Mouse (Mus musculus): ENCODE measurements around the gene Itgb2.

Gene Itgb2

DNA sequence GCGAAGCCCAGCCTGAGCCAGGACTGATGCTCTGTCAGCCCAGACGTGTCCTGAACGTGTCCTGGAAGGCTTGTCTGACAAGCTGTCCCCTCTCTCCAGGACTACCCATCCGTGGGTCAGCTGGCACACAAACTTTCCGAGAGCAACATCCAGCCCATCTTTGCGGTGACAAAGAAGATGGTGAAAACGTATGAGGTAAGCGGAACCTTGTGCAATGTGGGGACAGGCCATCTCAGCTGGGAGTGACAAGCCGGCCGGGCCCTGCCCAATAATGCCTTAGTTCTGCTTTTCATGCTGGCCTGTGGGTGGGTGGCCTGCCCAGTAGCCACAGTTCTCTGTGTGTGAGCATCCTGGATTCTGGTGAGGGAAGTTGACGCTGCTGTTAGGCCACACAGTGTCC lies 20.8 kb downstream of the Itgb2 start:
- DNase-seq (ENCODE audit: low read depth) = no peak

DNA sequence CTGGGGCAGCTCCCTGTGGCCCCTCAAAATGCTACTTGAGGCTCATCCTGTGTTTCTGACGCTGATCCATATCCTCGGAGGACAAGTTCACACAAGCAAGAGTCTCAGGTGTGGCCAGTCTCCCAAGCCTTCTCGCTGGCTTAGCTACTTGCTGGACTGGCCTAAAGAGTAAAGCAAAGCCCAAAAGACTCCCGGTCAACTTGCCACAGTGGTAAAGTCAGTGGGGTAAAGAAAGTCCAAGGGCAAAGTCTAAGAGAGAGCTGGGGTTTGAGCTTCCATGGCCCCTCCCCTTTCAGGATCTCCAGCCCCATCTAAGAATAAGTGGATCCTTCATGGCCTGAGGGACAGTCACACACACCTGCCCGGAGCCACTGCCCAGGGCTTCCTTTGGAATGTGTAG lies 22.1 kb downstream of the Itgb2 start:
- no peak for DNase-seq (ENCODE audit: low read depth)

DNA sequence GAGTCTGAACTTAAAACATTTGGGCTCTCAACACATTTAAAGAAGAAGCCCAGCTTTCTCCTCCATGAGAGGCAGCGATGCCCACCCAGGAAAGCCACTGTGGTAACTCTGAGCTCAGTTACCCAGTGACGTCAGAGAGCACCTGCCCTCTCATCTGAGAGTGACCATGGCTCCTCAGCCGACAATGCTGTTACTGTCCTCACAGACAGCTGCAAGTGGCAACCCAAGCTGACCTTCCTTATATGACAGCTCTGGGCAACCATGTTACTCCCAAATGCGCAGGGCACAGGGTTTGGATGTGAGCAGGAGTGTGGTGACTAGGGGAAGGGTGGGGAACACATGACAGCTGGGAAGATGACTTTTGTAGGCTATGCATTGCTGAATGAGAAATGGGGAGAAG lies 23.2 kb downstream of the Itgb2 start:
- DNase-seq (ENCODE audit: low read depth) = no peak

DNA sequence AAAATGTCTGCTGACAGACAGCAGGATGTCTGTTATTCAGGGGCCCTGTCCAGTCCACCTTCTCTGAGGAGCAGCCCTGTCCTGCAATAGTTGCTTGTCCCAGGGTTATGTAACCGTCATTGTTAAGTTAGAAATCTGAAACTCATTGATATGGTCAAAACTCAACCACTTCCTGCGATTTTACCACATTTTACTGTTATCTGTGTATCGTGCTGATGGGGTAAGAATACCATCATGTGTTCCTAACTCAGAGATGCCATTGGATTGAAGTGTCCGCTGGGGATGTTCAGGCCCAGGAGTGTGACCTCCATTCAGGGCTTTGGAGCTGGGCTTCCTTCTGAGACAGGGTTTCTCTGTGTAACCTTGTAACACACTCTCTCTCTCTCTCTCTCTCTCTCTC lies 24.9 kb downstream of the Itgb2 start:
- DNase-seq (ENCODE audit: low read depth) = no peak

DNA sequence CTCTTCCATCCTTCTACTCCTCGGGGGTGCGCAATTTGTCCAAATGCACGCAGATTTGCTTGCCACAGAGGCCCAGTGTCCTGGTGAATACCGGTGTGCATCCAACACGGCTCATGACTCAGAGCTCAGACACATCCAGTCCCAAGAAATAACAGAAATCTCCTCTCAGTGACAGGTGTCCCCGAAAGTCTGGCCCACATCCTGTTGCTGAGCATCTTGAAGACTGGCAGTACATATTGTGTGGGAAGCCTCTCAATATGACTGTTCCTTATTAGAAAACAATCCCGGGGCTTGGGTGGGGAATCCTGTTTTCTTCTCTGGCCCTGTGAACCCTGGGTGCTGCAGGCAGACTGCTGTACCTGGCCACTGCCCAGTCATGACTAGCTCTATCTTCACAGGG lies 26.6 kb downstream of the Itgb2 start:
- no peak for DNase-seq (ENCODE audit: low read depth)

DNA sequence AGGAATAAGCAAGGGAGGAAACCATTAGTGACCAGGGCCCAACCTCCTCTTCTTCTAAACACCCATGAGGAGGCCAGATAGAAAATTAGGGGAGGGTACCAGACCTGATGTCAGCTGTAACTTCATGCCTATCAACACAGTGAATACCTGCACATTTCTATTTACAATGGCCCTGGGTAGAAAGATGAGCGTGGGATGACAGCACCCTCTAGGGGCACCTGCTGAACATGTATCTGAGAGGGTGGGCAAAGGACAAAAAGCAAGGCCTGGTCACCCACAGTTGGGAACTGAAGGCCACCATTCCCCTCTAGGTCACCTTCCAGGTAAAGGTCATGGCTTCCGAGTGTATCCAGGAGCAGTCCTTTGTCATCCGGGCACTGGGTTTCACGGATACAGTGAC lies 27.6 kb downstream of the Itgb2 start:
- no peak for DNase-seq (ENCODE audit: low read depth)

DNA sequence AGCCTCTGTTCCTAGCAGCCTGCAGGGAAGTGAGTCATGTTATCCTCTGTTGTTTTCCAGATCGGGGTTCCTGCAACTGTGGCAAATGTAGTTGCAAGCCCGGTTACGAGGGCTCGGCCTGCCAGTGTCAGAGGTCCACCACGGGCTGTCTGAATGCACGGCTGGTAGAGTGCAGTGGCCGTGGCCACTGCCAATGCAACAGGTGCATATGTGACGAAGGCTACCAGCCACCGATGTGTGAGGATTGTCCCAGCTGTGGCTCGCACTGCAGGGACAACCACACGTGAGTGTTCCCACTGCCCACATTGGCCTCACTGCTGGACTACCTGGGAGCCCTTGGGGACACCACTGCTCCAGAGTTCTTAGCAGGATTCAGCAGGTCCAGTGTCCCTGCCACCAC lies 30.0 kb downstream of the Itgb2 start:
- DNase-seq (ENCODE audit: low read depth) = no peak

DNA sequence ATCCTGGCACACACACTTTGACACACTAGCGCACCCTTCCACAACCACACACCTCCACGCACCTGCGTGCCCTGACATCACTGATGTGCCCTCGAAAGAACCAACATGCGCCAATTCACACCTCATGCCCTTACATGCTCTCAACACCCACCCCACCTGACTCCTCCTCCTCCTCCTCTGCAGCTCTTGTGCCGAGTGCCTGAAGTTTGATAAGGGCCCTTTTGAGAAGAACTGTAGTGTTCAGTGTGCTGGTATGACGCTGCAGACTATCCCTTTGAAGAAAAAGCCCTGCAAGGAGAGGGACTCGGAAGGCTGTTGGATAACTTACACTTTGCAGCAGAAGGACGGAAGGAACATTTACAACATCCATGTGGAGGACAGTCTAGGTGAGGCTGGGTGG lies 30.8 kb downstream of the Itgb2 start:
- no peak for DNase-seq (ENCODE audit: low read depth)

DNA sequence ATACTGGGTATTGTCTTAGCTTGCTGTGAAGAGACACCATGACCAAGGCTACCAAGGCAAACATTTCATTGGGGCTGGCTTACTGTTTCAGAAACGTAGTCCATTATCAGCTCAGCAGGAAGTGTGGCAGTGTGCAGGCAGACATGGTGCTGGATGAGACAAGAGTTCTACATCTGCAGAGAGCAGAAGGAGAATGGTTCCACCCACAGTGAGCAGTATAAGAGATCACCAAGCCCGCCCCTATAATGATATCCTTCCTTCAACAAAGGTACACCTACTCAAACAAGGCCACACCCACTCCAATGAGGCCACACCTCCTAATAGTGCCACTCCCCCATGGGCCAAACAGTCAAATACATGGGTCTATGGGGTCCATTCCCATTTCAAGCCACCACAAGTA lies 31.5 kb downstream of the Itgb2 start:
- DNase-seq (ENCODE audit: low read depth) = no peak

DNA sequence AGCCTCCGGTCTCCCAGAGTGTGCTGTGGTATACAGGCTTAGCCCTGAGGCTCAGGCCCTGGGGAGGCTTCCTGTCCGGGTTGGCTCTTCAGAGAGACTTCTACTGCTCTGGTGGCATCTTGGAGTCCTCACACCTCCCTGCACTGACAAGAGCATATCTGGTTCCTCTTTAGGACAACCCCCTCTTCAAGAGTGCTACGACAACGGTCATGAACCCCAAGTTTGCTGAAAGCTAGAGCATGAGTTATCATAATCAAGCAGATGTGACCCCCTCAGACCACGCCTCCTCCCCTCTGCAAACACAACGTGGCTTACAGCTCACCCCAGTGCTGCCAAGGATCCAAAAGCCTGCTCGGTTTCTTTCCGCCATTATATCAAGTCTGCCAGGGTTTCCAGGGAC lies 35.0 kb downstream of the Itgb2 start:
- DNase-seq (ENCODE audit: low read depth) = no peak

DNA sequence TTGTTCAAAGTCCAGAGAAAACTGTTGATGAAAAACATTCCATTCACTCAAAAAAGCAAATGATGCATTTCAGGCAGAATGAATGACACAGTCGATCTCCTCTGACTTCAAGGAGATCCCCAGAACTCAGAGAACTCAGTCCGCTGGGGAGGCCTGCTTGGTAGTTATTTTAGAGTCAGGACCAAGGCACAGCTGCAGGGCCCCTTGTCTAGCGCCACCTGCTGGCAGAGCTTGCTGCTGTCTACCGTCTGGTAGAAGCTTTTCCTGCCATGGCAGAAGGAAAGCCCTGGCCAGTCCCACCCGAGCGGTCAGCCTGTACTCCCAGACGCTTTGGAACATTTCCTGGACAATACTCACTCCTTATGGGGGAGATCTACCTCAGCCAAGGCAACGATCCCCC lies 36.6 kb downstream of the Itgb2 start:
- DNase-seq (ENCODE audit: low read depth) = peak; percentile 90

DNA sequence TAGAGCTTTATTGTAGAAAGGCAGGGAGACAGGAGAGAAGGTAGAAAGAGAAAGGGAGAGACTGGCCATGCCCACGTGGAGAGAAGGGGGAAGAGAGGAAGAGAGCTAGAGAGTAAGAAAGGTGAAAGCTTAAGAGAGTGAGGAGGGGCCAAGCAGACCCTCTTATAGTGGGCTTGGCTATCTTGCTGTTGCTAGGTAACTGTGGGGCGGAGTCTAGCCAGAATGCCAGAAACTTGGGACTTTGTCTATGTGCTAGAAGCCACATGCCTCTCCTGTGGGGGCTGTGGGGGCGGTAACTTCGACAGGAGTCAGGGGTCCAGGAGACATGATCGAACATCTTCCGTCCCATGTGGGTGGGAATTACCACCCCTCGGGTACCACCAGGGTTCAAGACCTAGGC lies 39.4 kb downstream of the Itgb2 start:
- DNase-seq (ENCODE audit: low read depth) = no peak

DNA sequence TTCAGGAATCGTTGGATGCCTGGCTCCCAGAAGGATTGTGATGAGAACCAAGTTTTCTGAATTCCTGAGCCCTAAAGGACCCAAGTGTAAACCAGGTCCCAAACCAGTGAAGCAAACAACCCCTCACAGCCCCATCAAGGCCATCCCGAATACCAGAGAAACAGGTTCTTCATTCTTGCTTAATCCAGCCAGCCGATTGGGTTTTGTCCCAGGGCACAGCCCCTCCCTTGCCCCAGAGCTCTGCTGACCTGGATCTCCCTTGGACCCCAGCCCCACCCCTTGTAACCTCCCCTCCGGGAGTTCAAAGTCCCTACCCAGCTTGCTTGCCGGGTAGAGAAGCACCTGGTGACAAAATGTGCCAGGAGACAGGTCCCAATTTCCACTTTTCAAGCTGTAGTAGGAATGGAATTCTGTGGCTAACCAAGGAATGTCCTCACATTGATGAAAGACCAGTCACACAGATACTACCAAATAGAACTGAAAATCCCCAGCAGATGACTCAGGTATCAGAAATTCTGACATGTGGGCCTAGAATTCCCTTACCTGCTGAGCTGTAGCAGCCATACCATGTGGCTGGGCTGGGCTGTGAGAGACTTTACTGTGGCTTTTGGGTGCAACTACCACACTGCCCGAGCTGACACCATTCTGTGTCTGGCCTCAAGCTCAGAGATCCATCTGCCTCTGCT lies 40.1 kb downstream of the Itgb2 start:
- no peak for DNase-seq (ENCODE audit: low read depth)

DNA sequence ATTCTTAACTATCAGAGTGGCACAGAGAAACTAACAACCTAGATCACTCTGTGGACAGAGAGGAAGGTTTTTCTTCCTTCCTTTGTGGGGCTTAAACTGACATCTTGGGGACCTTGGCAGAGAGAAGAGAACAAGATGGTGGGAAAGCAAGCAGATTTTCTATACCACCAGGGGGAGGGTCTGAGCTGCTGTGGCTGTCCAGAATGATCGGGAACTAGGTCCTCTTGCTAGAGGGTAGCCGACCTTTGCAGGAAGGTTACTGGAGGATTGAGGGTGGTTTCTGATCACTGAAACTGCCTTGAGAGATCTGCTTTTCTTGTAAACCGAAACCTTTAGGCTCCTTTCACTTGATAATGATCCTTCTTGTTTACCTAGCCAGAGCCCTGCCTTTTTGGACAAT lies 42.2 kb downstream of the Itgb2 start:
- DNase-seq (ENCODE audit: low read depth) = peak; percentile 44

DNA sequence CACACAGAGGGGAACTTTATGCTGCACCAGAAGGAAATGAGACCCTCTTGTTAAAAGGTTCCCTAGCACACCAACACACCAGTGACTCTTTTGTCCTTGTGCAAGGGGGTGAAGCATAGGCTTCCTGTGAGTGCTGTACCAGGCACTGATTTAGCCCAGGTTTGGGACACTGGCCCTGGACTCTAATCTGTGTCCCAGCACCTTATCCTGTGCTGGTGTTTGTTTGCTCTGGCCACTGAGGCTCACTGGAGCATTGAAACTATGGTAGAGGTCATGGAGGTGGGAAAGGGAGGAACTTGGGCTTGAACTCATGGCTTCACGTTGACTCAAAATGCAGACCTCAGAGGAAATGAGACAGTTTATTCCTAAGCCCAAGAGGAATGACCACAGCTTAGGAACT lies 43.1 kb downstream of the Itgb2 start:
- DNase-seq (ENCODE audit: low read depth) = no peak

DNA sequence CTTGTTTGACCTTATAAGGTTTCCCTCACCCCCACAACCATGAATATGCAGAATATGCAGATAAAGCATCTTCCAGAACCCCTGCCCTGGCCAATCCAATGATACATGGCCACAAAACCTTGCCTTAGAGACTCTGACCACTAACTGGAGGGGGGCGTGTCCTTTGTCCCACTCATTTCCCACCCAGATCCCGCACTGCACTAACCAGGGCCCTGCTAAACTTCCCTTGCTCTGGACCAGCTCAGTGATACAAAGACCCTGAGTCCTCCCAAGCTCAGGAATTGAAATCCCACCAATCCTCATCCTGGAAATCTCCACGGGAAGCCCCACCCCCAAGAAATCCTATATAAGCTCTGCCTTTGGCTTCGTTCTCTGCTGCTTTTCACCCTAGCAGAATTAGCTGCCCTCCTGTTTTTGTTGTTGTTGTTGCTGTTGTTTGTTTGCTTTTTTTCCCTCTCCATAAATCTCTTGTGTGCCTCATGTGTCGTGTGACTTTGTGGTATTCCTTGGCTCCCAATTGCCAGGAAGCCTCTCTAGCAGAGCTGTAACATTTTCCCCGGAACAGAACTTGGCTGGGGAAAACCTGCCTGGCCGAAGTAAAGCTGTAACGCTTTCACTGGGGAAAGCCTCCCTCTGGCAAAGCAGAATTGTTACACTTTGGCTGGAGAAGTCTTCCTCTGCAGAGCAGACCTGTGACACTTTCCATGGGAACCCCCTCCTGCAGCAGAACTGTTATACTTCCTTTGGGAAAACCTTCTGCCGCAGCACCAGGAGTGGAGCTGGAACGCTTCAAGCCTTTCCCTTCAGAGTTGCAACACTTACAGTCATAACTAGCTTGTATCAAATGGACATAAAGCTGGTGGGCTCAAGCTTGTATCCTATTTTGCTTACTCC lies 50.2 kb downstream of the Itgb2 start:
- no peak for DNase-seq (ENCODE audit: low read depth)

DNA sequence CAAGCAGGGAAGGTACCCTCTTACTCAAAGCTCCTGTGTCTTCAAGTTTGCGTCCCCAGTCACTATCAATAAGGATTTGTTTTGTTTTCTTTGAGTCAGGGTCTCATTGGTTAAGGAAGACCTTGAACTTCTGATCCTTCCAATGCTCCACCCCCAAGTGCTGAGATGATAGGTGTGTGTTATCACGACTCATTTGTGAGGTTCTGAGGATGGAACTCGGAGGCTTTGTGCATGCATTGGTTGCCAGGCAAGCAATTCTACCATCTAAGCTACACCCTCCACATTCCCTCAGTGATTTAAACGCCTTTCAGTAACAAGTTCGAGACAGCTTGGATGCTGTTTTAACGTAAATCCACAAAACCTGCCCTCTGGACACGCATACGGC lies 51.0 kb downstream of the Itgb2 start:
- no peak for DNase-seq (ENCODE audit: low read depth)

DNA sequence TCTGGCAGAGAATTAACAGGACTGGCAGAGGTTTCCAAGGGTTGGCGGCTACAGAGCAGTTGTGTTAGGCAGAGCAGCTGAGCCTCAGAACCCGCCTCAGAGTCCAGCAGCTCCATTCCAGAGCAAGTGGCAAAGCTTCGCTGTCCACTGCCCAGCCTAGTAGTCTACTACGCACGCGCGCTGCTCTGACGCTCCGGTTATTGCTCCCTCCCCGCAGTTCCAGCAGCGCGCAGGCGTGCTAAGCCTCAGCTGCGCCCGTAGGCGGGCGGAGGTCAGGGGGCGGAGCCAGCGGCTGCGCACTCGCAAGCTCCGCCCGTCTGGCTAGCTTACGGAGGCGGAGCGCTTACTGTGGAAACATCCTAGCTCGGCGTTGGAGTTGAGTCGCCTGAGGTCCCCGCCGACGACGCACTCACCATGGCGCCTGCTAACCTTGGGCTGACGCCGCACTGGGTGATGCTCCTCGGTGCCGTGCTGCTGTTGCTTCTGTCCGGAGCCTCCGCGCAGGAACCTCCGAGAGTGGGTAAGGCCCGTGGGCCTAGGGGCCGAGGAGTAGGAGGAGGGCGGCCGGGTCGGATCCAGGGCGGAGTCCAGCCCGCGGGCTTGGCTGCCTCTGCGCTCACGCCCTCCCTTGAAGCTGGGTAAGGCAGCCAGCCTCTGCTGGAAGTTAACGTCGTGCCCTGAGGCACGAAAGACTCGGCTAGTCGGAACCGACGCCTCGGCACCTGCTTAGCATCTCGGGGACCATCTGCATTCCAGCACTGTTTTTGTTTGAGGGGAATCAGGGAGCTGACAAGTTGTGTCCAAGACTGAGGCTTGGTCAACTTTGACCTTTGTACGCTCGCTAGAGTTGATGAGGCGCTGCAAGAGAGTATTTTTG lies 51.6 kb downstream of the Itgb2 start, which contains the start of gene Pttg1ip:
Gene Pttg1ip, plus strand, starts transcription at position 313 of the 877 bp plus-strand sequence.
- DNase-seq (ENCODE audit: low read depth) = peak; percentile 99

DNA sequence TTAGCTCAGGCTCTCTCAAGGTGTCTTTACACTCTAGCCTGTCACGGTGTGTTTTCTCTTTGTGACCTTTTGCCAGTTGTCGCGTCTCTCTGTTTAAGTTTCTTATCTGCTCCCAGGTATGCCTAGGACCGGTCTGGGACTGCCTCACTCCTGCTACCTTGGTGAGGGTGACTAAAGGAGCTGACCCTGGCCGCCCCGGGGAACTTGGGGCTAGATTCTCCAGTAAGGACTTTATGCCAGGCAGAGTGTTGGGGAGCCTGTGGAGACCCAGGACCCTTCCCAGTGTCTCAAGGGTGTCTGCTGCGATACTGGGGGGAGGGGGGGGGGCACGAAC lies 52.2 kb downstream of the Itgb2 start:
- DNase-seq (ENCODE audit: low read depth) = no peak

DNA sequence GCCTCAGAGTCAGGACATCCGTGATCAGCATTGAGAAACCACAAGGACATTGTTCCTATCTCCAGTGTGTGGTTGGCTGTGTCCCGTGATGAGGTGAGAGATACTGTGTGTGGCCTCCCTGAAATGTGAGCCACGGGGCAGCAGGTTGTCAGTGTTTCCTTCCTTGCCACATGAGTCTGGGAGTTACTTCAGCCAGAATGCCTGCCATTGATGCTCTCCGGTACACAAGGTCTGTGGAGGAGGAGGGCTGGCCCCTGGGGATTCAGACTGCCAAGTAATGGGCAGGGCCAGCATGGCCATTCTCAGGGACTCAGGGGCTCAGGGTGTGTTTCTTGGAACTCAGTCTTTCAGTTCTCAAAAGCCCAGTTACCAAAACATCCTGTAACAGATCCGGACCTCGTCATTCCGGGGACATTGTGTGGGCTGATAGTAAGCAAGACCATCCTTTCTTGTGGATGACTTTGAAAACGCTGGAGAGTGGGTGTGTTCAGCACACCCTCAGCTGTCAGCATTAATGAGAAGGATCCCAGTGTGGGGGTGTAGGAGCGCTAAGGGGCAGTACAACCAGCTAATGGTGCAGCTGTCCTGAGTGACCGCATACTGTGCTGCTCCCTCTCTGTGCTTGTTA lies 53.9 kb downstream of the Itgb2 start:
- DNase-seq (ENCODE audit: low read depth) = no peak

DNA sequence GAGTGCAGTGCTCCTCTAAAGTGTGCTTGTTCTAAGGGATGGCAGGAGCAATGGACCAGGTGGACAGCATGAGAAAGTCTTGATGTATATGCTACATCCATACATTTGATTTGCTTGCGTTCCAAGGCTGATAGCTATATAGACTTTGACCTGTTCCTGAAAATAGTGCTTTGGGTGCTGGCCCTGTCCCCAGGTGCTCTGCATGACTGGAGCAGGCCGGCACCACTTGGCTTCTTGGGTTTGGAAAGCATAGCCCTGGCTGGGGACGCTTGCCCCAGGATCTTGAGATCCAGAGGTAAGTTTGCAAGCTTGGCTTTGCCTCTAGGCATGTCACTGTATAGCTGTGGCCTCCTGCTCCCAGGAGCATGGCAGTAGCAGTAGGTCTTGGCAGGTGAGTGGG lies 56.6 kb downstream of the Itgb2 start:
- DNase-seq (ENCODE audit: low read depth) = no peak

DNA sequence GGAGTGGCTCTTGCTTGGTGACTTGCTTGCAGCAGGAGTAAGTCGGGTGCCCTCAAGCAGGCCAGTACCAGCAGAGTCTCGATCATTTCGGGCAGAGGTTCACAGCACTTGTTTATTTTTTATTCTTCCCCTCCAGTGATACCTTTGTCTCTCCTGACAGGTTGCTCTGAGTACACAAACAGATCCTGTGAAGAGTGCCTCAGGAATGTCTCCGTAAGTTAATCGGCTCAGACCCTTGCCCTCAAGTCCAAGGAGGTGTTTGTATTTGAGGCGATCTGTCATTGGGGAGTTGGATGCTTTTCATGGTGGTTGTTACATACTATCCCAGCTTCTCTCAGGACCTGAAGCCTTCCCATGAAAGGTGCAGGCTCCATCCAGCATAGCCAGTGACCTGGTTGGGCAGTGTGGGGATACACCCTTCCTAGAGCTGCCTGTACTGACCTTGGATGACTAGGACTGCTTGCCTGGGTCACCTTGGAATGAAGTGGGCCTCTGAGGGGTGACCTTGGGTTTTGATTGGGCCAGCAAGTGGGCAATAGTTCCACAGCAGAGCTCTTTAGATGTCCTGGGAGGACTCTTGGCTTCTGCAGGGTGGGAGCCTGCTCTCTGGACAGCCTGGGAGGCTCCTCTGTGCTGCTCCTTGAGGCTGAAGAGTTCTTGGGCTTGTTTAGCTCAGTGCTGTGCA lies 57.2 kb downstream of the Itgb2 start:
- no peak for DNase-seq (ENCODE audit: low read depth)
